Mouse (Mus musculus): ENCODE measurements around the gene Olfr1204.

Olfr1204 gene

DNA sequence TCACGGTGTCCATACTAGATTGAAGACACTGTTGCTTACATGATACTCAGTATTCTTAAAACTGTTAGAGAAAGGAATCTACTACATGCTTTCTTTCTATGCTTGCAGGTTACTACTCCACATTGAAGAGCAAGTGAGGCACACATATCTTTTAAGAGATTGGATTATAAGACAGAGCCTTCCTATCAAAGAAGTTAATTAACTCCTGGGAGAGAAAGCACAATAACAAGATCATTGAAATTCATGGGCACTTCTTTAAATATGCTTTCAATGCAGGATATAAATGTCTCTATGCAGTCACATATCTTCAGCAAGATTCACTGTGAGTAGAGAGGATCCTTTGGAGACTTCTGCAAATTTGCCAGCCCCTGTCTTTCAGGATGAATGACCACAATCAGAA, at the start of gene Olfr1204:
Gene Olfr1204, plus strand, starts transcription at position 301 of the 400 bp plus-strand sequence.
- no peak for DNase-seq

DNA sequence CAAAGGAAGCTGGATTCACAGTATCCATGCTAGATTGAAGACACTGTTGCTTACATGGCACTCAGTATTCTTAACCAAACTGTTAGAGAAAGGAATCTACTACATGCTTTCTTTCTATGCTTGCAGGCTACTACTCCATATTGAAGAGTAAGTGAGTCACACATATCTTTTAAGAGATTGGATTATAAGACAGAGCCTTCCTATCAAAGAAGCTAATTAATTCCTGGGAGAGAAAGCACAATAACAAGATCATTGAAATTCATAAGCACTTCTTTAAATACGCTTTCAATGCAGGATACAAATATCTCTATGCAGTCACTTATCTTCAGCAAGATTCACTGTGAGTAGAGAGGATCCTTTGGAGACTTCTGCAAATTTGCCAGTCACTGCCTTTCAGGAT, 34.9 kb upstream of the Olfr1204 start, which contains the start of gene Olfr1202:
Gene Olfr1202, plus strand, starts transcription at position 301 of the 400 bp plus-strand sequence.
- no peak for DNase-seq

DNA sequence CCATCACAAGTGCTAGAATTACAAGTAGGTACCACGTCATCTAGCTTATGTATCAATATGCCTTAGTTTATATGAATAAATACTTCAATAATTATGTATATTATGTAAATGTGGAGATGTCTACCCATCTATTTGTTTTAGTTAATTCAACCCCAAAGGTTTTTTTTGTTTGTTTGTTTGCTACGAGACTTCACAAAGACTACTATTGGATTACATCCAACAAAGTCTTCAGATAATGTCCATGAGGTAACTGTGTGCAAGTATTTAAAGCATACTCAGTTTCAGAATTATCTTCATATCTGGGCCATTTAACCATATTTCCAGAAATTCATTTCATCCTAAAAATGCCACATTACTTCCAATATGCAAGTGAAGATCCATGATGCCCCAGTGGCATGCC, 19.7 kb upstream of the Olfr1204 start, which contains the start of gene Olfr1205:
Gene Olfr1205, plus strand, starts transcription at position 301 of the 400 bp plus-strand sequence.
- DNase-seq: no peak

DNA sequence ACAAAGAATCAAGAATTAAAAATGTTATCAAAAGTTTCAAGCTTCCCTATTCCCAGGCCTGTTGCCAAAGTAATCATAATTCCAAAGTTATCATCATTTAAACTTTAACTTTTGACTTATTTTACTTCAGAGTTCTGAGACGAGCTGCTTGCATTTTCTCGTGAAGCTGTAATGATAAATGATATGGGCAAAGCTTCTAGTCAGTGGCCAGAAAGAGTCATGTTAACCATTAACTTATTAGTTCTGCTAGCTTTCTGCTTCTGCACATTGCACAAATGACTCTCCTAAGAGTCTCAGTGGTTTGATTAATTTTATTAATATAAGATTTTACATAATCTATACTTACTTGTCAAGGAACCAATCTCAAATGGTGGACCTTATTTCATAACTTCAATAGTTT, 10.6 kb upstream of the Olfr1204 start:
- no peak for DNase-seq

GRCm38 (mm10) chr2:88862931-88863330, 13.8 kb downstream of the Olfr1204 start, which contains the start of gene Olfr1206:
Olfr1206 (plus strand) TSS chr2:88863231.
- DNase-seq: no peak

DNA sequence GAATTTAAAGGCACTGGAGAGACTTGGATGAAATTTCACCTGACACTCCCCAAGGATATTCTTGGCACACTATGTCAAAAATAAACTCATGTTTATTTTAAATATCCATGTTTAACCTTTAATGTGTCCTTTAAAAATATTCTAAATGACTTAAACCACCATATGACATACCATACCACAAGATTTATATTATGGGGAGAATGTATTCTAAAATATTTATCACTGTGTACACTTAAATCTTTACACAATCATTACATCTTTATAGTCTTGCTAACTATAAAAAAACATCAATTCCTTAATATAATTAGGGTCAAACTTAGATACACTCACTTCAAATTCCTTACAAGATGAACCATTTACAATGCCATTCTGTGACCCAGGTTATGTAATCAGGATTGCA, 53.1 kb downstream of the Olfr1204 start, which contains the start of gene Olfr1208:
Gene Olfr1208, minus strand, starts transcription at position 101 of the 400 bp plus-strand sequence.
- DNase-seq: no peak
